Mouse (Mus musculus): ENCODE results near the gene Tgfa. TPM values are rescaled to one million over a fixed set of nuclear protein-coding genes. Genes with fewer than 3 reads are reported as not detected.
A peak's percentile ranks its signal among the peaks of the same experiment; 100 is the strongest.

The Tgfa gene
- total RNA-seq, 2 experiments from 2014 or later: 0.31 to 0.66 TPM

DNA sequence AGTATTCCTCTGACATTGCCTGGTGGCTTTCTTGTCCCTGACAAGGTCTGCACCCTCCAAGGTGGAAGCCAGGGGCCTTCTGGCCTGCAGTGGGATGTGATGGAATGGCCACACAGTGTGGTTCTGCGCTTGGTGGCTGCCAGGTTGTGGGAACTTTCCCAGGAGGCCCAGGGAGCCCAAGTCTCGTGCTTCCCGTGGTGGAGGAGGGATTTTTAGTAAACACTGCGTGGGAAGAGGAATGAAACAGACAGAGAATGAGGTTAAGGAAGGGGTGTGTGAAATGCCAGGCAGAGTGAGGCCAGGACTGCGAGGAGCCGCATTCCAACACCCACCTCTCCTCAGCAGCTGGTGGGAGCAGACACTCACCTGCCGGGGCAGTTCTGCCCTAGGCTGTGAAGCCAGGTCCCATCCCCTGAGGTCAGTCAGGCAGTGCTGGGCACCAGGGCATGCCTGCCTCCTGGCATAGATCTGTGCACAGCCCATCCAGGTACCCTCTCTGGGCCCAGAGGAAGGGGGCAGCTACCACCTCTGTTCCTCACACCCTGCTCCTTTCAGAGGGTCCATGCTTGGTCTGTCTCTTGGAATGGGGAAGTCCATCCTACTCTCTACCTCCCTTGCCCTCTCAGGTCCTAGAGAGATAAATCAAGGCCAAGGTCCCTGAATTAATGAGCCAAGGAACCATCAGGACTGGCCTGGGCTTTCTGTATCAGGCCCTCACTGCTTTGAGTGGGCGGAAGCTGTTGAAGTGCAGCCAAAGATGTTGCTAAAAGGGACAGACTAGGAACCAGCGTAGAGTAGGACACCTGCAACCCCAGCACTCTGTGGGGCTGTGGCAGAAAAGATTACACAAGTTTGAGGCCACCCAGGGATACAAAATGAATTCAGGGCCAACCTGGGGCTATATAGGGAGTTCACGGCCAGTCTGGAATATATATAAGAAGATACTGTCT lies 57.4 kb downstream of the Tgfa start:
- intact Hi-C loops (cut with DNase I): no loop called here
- no peak for TF ChIP-seq CTCF (IDR thresholded peaks at IDR 0.05)
- H3K4me3 ChIP-seq: no peak overlapping the region
- no peak for DNase-seq
- no peak overlapping the region for H3K27ac ChIP-seq

GRCm38 (mm10) chr6:86255899-86256298 lies 60.9 kb downstream of the Tgfa start:
- intact Hi-C loops (cut with DNase I): no loop called here
- DNase-seq: no peak
- H3K27ac ChIP-seq: no peak overlapping the region
- H3K4me3 ChIP-seq: no peak overlapping the region
- no peak for TF ChIP-seq CTCF (IDR thresholded peaks at IDR 0.05)

GRCm38 (mm10) chr6:86259242-86259641 lies 64.2 kb downstream of the Tgfa start:
- H3K27ac ChIP-seq: no peak overlapping the region
- intact Hi-C loops (cut with DNase I): no loop called here
- no peak overlapping the region for H3K4me3 ChIP-seq
- DNase-seq: no peak
- no peak for TF ChIP-seq CTCF (IDR thresholded peaks at IDR 0.05)

DNA sequence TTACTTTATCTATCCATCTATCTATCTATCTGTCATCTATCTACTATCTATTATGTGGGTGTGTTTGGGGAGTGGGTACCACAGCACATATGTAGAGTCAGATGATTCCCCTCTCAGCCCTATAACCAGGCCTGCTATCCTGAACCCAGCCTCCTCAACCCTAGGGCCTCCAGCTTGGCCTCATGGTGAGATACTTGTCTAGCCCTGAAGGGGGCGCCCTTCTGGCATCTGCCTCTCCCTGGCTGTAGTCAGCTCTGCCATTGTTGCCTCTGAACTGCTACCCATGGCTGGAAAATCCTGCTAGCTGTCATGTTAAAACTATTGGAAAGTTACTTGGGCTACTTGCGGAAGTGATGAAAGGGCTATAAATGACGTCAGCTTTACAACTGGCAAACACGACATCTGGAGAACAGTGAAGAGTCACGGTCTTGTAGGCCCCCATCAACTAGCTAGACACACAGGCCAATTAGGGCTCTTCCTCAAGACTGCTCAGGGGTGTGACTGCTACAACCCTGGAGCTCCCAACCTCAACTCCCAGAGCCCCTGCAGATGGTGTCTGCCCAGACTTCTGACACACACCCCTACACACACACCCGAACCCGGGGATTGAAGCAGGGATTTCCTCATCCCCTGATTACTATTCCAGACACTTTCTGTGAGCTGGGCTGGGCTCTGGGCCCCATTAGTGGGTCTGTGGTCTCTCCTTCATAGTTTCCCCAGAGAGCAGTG lies 65.5 kb downstream of the Tgfa start:
- TF ChIP-seq CTCF (IDR thresholded peaks at IDR 0.05): peak; percentile 3; the same call in 1 of the 2 replicates
- Histone ChIP-seq H3K27ac (no peak overlapping the region), H3K4me3 (no peak overlapping the region)
- intact Hi-C loops (cut with DNase I): no loop called here
- no peak for DNase-seq

DNA sequence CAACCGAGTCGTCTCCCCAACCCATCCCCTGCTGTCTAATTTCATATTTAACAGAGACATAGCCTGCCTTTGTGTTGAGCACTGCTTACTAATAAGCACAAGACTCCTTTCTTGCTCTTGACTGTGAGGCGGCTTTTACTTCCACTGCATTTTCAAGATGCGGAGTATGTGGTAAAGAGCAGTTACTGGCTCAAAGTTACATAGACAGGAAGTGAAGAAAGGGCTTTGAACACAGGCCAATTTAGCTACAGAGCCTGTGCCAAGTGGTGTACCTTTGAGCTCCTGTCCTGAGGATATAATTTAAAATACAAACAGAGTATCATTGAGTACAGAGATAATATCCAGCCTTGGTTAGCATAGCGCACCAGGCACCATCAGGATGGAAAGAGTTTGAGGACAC lies 71.8 kb downstream of the Tgfa start:
- intact Hi-C loops (cut with DNase I): no loop called here
- no peak overlapping the region for H3K27ac ChIP-seq
- no peak for DNase-seq
- H3K4me3 ChIP-seq: no peak overlapping the region
- no peak for TF ChIP-seq CTCF (IDR thresholded peaks at IDR 0.05)

- no peak for TF ChIP-seq CTCF (IDR thresholded peaks at IDR 0.05)
- H3K27ac ChIP-seq: no peak overlapping the region
- H3K4me3 ChIP-seq: no peak overlapping the region
- DNase-seq: no peak
- intact Hi-C loops (cut with DNase I): no loop called here
Observed at GRCm38 (mm10) chr6:86270373-86271068, 75.5 kb downstream of the Tgfa start.

DNA sequence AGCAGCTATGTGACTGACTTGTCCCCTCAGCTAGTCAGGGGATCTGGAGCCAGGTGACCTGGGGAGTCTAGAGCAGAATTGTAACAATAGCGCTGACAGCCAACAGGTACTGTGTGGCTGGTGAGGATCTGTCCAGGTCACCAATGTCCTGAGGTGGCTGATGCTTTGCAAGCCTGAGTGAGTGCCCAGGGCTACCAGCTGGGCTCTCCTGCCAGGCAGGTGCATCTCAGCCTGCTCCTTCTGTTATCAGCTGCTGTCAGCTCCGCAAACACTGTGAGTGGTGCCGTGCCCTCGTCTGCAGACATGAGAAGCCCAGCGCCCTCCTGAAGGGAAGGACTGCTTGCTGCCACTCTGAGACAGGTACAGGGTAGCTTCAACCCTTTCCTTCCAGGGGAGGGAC lies 76.1 kb downstream of the Tgfa start:
- no peak for TF ChIP-seq CTCF (IDR thresholded peaks at IDR 0.05)
- no peak overlapping the region for H3K4me3 ChIP-seq
- DNase-seq: no peak
- intact Hi-C loops (cut with DNase I): no loop called here
- H3K27ac ChIP-seq: no peak overlapping the region

GRCm38 (mm10) chr6:86275704-86276103 lies 80.7 kb downstream of the Tgfa start:
- TF ChIP-seq CTCF (IDR thresholded peaks at IDR 0.05): no peak; the same call in 1 of the 2 replicates
- intact Hi-C loops (cut with DNase I): no loop called here
- H3K27ac ChIP-seq: no peak overlapping the region
- DNase-seq: no peak
- no peak overlapping the region for H3K4me3 ChIP-seq

- DNase-seq: no peak
- Histone ChIP-seq H3K27ac (no peak overlapping the region), H3K4me3 (no peak overlapping the region)
- no peak for TF ChIP-seq CTCF (IDR thresholded peaks at IDR 0.05)
- intact Hi-C loops (cut with DNase I): no loop called here
Observed at GRCm38 (mm10) chr6:86276816-86277215, 81.8 kb downstream of the Tgfa start.

- intact Hi-C loops (cut with DNase I): no loop called here
- no peak for TF ChIP-seq CTCF (IDR thresholded peaks at IDR 0.05)
- no peak for DNase-seq
- Histone ChIP-seq H3K4me3 (no peak overlapping the region), H3K27ac (no peak overlapping the region)
Observed at GRCm38 (mm10) chr6:86277620-86278019, 82.6 kb downstream of the Tgfa start.

GRCm38 (mm10) chr6:86281573-86282210 lies 86.7 kb downstream of the Tgfa start:
- H3K27ac ChIP-seq: no peak overlapping the region
- DNase-seq: no peak
- intact Hi-C loops (cut with DNase I): no loop called here
- no peak overlapping the region for H3K4me3 ChIP-seq
- no peak for TF ChIP-seq CTCF (IDR thresholded peaks at IDR 0.05)

DNA sequence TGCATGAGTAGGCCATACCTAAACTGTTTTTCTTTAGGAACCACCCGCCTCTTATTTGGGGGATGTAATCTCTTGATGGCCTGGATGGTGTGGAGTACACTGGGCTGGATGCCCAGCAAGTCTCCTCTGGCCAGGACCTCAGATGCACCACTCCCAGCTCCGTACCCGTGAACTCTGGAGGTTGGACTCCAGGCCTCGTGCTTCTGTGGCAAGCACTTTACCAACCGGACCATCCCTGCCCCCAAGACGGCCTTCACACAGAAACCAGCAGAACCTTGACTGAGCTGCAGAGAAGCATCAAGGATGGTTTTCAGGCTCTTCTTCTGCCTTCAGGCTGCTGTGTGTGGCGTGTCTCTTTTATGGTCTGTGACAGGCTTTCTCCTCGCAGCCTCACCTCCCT lies 98.3 kb downstream of the Tgfa start:
- intact Hi-C loops (cut with DNase I): no loop called here
- no peak overlapping the region for H3K27ac ChIP-seq
- no peak overlapping the region for H3K4me3 ChIP-seq
- no peak for DNase-seq
- no peak for TF ChIP-seq CTCF (IDR thresholded peaks at IDR 0.05)
